Mouse (Mus musculus) liver, embryonic 15.5 days (tissue): ENCODE data around the gene Thoc6. TPM values are rescaled to one million over a fixed set of nuclear protein-coding genes. Genes with fewer than 3 reads are reported as not detected.

Experiments
- ATAC-seq: fragments of 200-750 bp; cut with Nextera tagmentation; 2 replicates; pipeline ENCODE4 v1.8.0; 2017; ENCODE audit warnings: moderate number of reproducible peaks, mild to moderate bottlenecking, moderate library complexity; ENCODE audit not compliant: insufficient read depth
- H3K27ac ChIP-seq: fragments of 300-500 bp; sonication (generic); replicated peaks from 2 replicates; pipeline ENCODE4 v1.5.1; 2015; ENCODE audit warnings: mild to moderate bottlenecking, inconsistent platforms
- H3K27me3 ChIP-seq: fragments of 300-500 bp; sonication (generic); 2 replicates; pipeline ENCODE4 v1.6.1; 2015; ENCODE audit warnings: mild to moderate bottlenecking, inconsistent platforms
- H3K36me3 ChIP-seq: fragments of 300-500 bp; sonication (generic); replicated peaks from 2 replicates; pipeline ENCODE4 v1.6.1; 2015; ENCODE audit warnings: moderate library complexity, mild to moderate bottlenecking, inconsistent platforms
- H3K4me1 ChIP-seq: fragments of 300-500 bp; sonication (generic); replicated peaks from 2 replicates; pipeline ENCODE4 v1.6.1; 2015; ENCODE audit warnings: inconsistent platforms
- H3K4me2 ChIP-seq: fragments of 300-500 bp; sonication (generic); 2 replicates; pipeline ENCODE4 v1.6.1; 2015; ENCODE audit warnings: moderate library complexity, mild to moderate bottlenecking, inconsistent platforms
- H3K4me3 ChIP-seq: fragments of 300-500 bp; sonication (generic); replicated peaks from 2 replicates; pipeline ENCODE4 v1.5.1; 2015; ENCODE audit warnings: mild to moderate bottlenecking, inconsistent platforms
- H3K9ac ChIP-seq: fragments of 300-500 bp; sonication (generic); 2 replicates; pipeline ENCODE4 v1.6.1; 2015; ENCODE audit warnings: moderate library complexity, mild to moderate bottlenecking, inconsistent platforms
- H3K9me3 ChIP-seq: fragments of 300-500 bp; sonication (generic); replicated peaks from 2 replicates; pipeline ENCODE4 v1.6.1; 2016; ENCODE audit warnings: inconsistent platforms
- WGBS: fragments of 180-500 bp; shearing (Covaris S2); methylation state at CpG from one replicate; pipeline ENCODE4 v1.1.7; 2015; ENCODE audit warnings: mixed read lengths; ENCODE audit not compliant: insufficient replicate concordance; 5-methylcytosine and 5-hydroxymethylcytosine counted together
- polyA plus RNA-seq: library from polyadenylated mRNA; unstranded; fragments of >200 nt; fragmentation: Nextera tagmentation; extraction: Ambion mirVana; gene quantifications from 2 replicates; pipeline ENCODE4 v1.2.1, GENCODE M21; 2015

Thoc6 gene
- polyA plus RNA-seq, 1 experiment from 2014 or later = 19.7 TPM

DNA sequence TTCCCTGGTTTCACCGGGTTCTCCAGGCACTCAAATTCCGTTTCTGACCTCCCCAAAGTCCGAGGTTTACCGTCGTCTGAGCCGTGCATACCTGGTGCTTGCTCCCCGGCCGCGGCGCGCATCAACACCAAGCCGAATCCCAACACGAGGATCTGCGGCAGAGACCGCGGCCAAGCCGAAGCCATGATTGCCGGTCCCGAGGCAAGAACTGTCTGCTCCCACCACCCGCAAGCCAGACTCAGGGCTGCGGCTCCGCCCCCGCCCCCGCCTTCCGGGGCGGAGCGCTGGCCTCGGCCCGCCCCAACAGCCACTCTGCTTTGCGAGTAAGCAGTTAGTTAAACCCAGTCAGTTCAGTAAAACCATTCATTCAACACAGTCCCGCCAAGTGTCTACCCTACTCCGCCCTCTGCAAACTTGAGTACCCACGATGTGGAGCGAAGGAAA lies 3.6 kb upstream of the Thoc6 start, which contains the start of gene Tnfrsf12a:
Tnfrsf12a (minus strand) TSS at position 233 of the 444 bp plus-strand sequence.
- Histone ChIP-seq H3K36me3 (no peaks in the 10 kb centered on the region), H3K4me1 (peaks cover 55% of the 10 kb centered on the region), H3K9me3 (no peaks in the 10 kb centered on the region), H3K4me3 (peak within 1 kb of the TSS; percentile 63), H3K4me2 (peak within 1 kb of the TSS; percentile 92), H3K27ac (no peak within 1 kb of the TSS), H3K9ac (peak within 1 kb of the TSS; percentile 42; the same call in 1 of the 2 replicates), H3K27me3 (peaks cover 81% of the 10 kb centered on the region)
- ATAC-seq = peak; percentile 20; the same call in 1 of the 2 replicates
- under 1% methylated on average over 34 of the region's 34 CpGs for WGBS

DNA sequence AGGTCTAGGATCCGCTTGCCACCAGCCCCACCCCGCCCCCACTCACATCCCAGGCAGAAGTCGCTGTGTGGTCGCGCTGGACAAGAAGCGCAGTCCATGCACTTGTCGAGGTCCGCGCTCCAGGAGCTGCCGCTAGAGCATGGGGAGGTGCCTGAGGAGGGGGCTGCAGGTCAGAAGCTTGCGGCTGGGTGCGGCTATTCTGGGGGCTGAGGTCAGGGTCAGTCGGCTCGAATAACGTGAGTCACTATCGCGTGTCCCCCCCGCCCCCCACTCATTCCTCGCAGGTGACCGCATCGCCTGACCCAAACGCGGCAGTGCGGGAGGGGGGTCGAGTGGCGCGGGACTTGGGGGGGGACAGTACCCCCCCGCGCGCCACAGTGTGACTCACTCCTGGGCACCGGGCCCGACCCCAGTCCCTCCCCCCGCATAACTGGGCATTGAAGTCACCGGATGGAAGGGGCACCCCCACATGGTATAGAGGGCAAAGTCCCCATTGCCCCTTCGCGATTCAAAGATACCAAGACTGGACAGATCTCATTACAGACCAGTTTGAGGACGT lies 2.9 kb upstream of the Thoc6 start:
- H3K27ac ChIP-seq = no peak overlapping the region
- H3K4me2 ChIP-seq = peak overlapping the region; percentile 92
- no peaks in the 10 kb centered on the region for H3K36me3 ChIP-seq
- under 1% methylated on average over 37 of the region's 37 CpGs for WGBS
- H3K9me3 ChIP-seq = no peaks in the 10 kb centered on the region
- peaks cover 55% of the 10 kb centered on the region for H3K4me1 ChIP-seq
- peak overlapping the region; percentile 63 for H3K4me3 ChIP-seq
- ATAC-seq = no peak
- H3K9ac ChIP-seq = peak overlapping the region; percentile 42; the same call in 1 of the 2 replicates
- H3K27me3 ChIP-seq = peaks cover 74% of the 10 kb centered on the region

DNA sequence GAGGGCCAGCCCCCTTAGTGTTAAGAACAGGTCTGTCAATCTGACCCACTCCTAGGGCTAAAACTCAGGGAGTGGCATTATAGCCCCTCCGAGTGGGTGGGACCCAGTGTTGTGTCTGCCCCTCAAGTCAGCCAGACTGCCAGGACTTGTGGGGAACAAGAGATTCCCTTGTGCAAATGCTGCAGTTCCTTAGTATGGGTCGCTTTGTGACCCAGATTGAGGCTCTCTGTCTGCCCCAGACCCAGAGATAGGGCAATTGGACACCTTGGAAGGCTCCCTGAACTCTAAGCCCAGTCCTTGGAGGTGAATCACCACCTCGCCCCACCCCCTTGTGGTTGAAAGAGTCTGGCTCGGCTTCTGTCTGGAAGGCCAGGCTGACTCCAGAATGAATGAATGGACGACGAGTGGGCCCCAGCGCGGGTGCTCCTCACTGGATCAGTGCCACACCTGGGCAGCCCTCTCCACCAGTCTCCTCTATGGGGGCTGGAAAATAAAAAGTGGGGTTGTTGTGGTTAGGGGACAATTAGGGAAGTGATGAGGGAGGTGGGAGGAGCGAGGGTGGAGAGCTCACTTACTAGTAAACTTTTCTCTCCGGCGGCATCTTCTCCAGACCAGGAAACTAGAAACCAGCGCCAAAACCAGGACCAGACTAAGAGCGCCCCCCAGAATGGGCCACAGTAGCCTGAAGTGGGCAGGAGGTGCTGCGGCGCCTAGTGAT lies 2.0 kb upstream of the Thoc6 start:
- Histone ChIP-seq H3K27me3 (peaks cover 65% of the 10 kb centered on the region), H3K36me3 (no peaks in the 10 kb centered on the region), H3K9ac (no peak overlapping the region), H3K27ac (no peak overlapping the region), H3K4me3 (peak overlapping the region; percentile 63), H3K9me3 (no peaks in the 10 kb centered on the region), H3K4me2 (peak overlapping the region; percentile 92), H3K4me1 (peaks cover 55% of the 10 kb centered on the region)
- no peak for ATAC-seq
- 13% methylated on average over 15 of the region's 15 CpGs for WGBS

DNA sequence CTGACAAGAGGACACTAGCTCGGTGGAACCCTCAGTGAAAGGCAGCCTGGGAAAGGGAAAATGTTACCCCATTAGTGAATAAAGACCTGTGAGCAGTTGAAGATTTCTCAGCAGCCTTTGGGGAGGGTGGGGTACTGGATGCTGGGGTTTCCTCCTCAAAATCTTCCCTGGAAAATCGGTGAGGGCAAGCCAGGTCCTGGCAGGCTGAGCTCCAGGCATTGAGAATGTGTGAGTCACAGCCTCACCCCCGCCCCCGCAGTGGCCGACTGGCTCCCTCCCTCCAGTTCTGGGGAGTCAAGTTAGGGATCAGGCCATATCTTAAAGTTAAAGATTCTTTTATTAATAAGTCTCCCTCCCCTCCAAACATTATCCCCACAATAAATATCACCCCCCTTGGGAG lies 1.4 kb upstream of the Thoc6 start:
- Histone ChIP-seq H3K4me2 (no peak overlapping the region), H3K9ac (no peak overlapping the region; the same call in 1 of the 2 replicates), H3K4me1 (peaks cover 55% of the 10 kb centered on the region), H3K27me3 (peaks cover 59% of the 10 kb centered on the region), H3K4me3 (peak overlapping the region; percentile 74; the same call in 1 of the 2 replicates), H3K36me3 (peaks cover 5% of the 10 kb centered on the region; the same call in 1 of the 2 replicates), H3K9me3 (no peaks in the 10 kb centered on the region), H3K27ac (no peak overlapping the region)
- WGBS = 49% methylated on average over 5 of the region's 5 CpGs
- ATAC-seq = no peak

DNA sequence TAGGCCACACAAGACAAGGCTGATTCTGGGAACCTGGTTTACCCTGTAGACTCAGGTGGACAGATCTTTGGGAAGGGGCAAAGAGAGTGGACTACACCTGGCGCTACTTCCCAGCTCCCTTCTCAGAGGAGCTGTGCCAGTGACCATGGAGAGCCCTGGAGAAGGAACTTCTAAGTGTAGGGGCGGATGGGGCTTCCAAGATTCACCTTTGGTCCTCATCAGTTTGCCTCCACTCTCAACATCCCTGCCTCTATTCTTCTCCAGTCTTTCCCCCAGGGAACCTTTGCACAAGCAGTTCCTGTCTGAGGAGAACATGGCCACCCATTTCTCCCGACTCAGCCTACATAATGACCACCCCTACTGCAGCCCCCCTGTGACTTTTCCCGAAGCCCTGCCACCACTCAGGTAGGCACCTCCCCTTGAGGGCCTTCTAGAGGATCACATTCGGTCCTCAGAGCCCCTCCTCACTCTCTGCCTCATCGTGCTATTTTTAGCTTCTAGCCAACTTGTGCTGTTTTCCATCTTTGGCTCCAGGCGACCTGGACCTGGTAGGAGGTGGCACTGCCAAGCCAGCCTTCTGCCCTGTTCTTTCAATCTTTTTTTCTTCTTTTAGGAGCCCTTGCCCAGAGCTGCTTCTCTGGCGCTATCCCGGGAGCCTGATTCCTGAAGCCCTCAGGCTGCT lies 730 bp upstream of the Thoc6 start:
- H3K4me2 ChIP-seq = peak overlapping the region; percentile 81
- H3K9me3 ChIP-seq = no peaks in the 10 kb centered on the region
- peak overlapping the region; percentile 74 for H3K4me3 ChIP-seq
- no peak for ATAC-seq
- no peak overlapping the region; the same call in 1 of the 2 replicates for H3K27ac ChIP-seq
- peaks cover 53% of the 10 kb centered on the region for H3K4me1 ChIP-seq
- peaks cover 52% of the 10 kb centered on the region for H3K27me3 ChIP-seq
- H3K36me3 ChIP-seq = peaks cover 13% of the 10 kb centered on the region
- H3K9ac ChIP-seq = peak overlapping the region; percentile 58
- 38% methylated on average over 9 of the region's 9 CpGs for WGBS

DNA sequence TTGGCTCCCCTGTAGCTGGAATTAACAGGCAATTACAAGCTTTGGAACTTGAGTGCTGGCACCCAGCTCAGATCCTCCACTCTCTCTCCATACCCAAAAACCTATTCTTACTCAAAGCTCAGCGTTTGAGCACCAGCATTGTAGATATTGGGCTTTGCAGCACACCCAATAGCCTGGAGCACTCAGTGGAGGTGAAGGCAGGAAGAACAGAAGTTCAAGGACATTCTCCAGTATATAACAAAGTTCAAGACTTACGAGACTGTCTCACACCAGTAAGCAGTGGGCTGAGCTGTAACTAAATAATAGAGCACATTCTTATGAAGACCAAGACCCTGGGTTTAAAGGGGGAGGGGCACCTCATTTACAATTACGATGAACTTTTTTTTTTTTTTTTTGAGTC lies 921 bp downstream of the Thoc6 start:
- peaks cover 48% of the 10 kb centered on the region for H3K4me1 ChIP-seq
- H3K4me3 ChIP-seq = peak overlapping the region; percentile 74

DNA sequence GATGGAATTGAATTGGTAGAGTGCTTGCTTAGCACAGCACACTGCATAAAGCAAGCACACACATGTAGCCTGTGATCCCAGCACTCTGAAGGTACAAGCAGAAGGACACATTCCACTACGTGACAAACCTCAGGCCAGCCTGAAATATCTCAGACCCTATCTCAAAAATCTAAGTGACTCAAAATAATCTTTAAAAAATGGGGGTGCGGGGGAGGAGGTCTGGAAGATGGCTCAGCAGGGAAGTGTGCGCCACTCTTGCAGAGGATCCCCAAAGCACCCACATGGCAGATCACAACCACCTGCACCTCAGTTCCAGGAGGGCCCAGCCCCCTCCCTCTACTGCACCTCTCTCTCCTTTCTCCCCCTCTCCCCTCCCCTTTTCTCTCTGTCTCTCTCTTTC lies 2.2 kb downstream of the Thoc6 start:
- no peak overlapping the region for H3K4me2 ChIP-seq
- no peak for ATAC-seq
- peaks cover 23% of the 10 kb centered on the region for H3K27me3 ChIP-seq
- H3K9ac ChIP-seq = no peak overlapping the region
- H3K36me3 ChIP-seq = peaks cover 26% of the 10 kb centered on the region
- no peak overlapping the region for H3K4me3 ChIP-seq
- H3K4me1 ChIP-seq = peaks cover 36% of the 10 kb centered on the region
- H3K27ac ChIP-seq = no peak overlapping the region
- H3K9me3 ChIP-seq = no peaks in the 10 kb centered on the region
- 63% methylated on average over 3 of the region's 3 CpGs for WGBS

More for the DNA sequence above, 921 bp downstream of the Thoc6 start:
- H3K9ac ChIP-seq = peak overlapping the region; percentile 42; the same call in 1 of the 2 replicates
- H3K36me3 ChIP-seq = peaks cover 22% of the 10 kb centered on the region
- ATAC-seq = no peak
- H3K4me2 ChIP-seq = peak overlapping the region; percentile 81
- H3K27ac ChIP-seq = no peak overlapping the region
- no peaks in the 10 kb centered on the region for H3K9me3 ChIP-seq
- H3K27me3 ChIP-seq = peaks cover 36% of the 10 kb centered on the region
- WGBS = 47% methylated on average over 3 of the region's 3 CpGs

DNA sequence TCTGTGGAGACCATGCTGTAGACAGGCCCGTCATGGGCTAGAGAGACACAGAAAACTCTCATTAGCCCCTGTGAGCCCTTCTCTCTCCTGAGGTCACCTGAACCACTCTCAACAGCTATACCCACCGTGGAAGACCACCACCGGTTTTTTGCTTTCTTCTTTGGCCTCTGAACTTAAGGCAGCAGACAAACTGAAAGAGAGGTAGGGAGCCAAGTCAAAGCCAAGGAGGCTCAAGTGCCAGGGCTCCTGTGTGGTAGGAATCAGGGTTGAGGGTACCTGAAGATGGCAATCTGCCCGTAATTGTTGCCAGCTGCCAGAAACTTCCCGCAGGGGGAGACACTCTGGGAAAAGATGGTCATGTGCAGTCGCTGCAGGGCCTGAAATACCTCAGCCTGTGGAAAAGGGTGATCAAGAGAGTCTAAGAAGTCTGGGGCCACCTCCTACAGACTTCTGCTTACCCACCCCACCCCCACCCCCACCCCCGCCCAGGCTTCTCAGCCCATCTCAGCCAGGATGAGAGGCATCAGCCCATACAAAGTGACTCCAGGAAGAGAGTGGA lies 3.1 kb downstream of the Thoc6 start:
- no peak for ATAC-seq
- peaks cover 26% of the 10 kb centered on the region for H3K36me3 ChIP-seq
- H3K4me1 ChIP-seq = peaks cover 27% of the 10 kb centered on the region
- H3K9me3 ChIP-seq = no peaks in the 10 kb centered on the region
- H3K9ac ChIP-seq = no peak overlapping the region
- H3K27me3 ChIP-seq = peaks cover 14% of the 10 kb centered on the region
- no peak overlapping the region for H3K4me2 ChIP-seq
- 75% methylated on average over 7 of the region's 7 CpGs for WGBS
- no peak overlapping the region for H3K27ac ChIP-seq
- H3K4me3 ChIP-seq = no peak overlapping the region

DNA sequence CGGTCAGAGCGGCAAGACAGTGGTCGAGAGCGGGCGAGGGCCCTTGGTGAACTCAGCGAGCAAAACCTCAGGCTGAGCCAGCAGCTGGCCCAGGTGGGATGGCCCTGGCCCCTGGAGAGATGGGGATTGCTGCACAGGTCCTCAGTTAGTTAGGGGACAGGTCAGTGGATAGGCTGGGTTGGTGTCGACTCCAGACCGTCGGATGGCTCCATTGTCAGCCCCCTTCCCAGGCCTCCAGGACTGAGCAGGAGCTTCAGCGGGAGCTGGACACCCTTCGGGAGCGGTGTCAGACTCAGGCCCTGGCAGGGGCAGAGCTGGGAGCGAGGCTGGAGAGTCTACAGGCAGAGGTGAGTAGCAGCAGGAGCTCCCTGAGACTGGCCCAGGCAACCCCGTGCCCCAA lies 8.2 kb downstream of the Thoc6 start:
- peaks cover 5% of the 10 kb centered on the region; the same call in 1 of the 2 replicates for H3K4me1 ChIP-seq
- ATAC-seq = no peak
- H3K9me3 ChIP-seq = no peaks in the 10 kb centered on the region
- WGBS = 73% methylated on average over 14 of the region's 14 CpGs
- no peak overlapping the region for H3K27ac ChIP-seq
- peaks cover 34% of the 10 kb centered on the region for H3K27me3 ChIP-seq
- H3K4me3 ChIP-seq = no peak overlapping the region
- no peak overlapping the region for H3K9ac ChIP-seq
- H3K4me2 ChIP-seq = no peak overlapping the region
- peaks cover 24% of the 10 kb centered on the region for H3K36me3 ChIP-seq

DNA sequence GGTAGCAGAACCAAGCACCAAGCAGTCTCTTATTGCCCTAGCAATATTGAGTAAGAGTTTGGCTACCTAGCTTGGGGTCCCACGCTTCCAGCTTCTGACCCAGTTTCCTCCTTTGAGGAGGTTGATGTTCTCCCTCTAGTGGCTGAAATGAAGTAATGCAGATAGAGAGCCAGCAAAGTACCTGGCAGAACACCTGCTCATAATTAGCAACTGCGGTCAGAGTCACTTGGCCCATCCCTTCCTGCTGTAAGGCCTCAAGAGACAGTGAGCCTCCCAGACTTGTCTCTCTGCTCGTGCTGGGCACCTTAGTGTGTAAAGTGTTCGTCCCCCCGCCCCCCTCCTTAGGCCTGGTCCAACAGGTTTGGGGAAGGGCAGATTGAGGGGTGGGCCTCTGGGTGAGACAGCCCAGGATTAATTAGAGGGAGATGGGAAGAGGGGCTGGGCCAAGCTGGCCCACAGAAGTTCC lies 9.1 kb downstream of the Thoc6 start:
- 23% methylated on average over 5 of the region's 5 CpGs for WGBS
- Histone ChIP-seq H3K9me3 (no peaks in the 10 kb centered on the region), H3K4me1 (peaks cover 8% of the 10 kb centered on the region; the same call in 1 of the 2 replicates), H3K9ac (no peak overlapping the region), H3K27ac (no peak overlapping the region), H3K4me2 (no peak overlapping the region), H3K27me3 (peaks cover 43% of the 10 kb centered on the region), H3K36me3 (peaks cover 15% of the 10 kb centered on the region), H3K4me3 (no peak overlapping the region)
- no peak for ATAC-seq
